Mouse (Mus musculus) 416B (cell line): Measurements from ENCODE around the gene Nlrp4c.
"Not testable (repeated sequence)": the region's sequence is repeated elsewhere in the genome, so short reads cannot be mapped to it uniquely, and the experiment has no call there.

Source experiments
- DNase-seq: peaks from one replicate; pipeline ENCODE4 v3.0.0; 2011; ENCODE audit warnings: low read depth

Nlrp4c gene

GRCm38 (mm10) chr7:6044861-6045260 is at the start of gene Nlrp4c:
Gene Nlrp4c (plus strand): TSS chr7:6045161.
- DNase-seq, result peak; percentile 1

- DNase-seq, result no peak
These were observed 34.1 kb upstream of the Nlrp4c start, which contains the start of gene Vmn1r65 for GRCm38 (mm10) chr7:6010910-6011309. Gene Vmn1r65 (minus strand): TSS chr7:6011010.

- DNase-seq, result no peak
These were observed 74.5 kb downstream of the Nlrp4c start for GRCm38 (mm10) chr7:6119501-6119900.

GRCm38 (mm10) chr7:6120104-6120503 is 75.1 kb downstream of the Nlrp4c start:
- DNase-seq, result peak; percentile 53

DNA sequence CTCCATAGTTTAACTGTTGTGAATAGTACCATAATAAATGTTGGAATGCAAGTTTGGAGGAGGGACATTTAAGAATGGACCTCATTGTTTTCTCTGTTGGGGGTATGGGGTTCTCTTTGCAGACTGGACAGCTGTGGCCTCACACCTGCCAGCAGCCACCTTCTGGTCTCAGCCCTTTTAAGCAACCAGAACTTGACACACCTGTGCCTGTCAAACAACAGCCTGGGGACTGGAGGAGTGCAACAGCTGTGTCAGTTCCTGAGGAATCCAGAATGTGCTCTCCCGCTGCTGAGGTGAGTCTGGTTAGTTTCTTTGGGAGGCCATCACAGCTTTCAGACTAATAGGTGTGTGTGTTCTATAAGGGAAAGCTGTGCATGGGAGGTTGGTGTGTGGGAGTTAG is 76.2 kb downstream of the Nlrp4c start:
- not testable (repeated sequence) for DNase-seq

- peak; percentile 91 for DNase-seq
These were observed 81.9 kb downstream of the Nlrp4c start for GRCm38 (mm10) chr7:6126690-6127448.

GRCm38 (mm10) chr7:6130346-6130745 is 85.4 kb downstream of the Nlrp4c start:
- no peak for DNase-seq

- DNase-seq, result no peak
These were observed 87.7 kb downstream of the Nlrp4c start for GRCm38 (mm10) chr7:6132646-6133045.

GRCm38 (mm10) chr7:6136497-6136896 is 91.5 kb downstream of the Nlrp4c start:
- peak; percentile 36 for DNase-seq

GRCm38 (mm10) chr7:6139295-6139694 is 94.3 kb downstream of the Nlrp4c start:
- DNase-seq, result no peak

DNA sequence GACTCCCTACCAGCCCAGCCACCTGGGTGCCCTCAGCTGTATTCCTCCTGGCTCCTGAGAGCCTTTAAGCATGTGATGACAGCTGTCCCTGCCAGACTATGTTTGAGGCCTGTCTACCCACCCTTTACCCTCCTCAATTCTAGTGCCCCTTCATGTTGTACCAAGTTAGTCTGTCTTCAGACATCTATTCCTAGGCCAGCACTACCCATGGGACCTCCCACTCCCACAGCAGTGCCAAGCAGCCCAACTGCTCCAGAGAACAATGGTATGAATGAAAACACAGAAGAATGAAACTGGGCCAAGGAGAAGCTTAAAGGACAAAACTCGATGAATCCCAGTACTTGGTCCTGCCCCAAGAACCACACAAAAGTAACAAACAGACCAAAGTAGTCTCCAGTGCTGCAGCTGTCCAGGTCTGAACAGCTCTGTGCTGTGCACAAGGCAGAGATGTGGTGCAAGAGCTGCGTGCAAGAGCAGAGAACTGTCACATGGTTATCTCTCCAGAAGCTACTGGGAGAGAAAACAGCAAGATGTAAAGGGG is 99.1 kb downstream of the Nlrp4c start:
- peak; percentile 40 for DNase-seq

DNA sequence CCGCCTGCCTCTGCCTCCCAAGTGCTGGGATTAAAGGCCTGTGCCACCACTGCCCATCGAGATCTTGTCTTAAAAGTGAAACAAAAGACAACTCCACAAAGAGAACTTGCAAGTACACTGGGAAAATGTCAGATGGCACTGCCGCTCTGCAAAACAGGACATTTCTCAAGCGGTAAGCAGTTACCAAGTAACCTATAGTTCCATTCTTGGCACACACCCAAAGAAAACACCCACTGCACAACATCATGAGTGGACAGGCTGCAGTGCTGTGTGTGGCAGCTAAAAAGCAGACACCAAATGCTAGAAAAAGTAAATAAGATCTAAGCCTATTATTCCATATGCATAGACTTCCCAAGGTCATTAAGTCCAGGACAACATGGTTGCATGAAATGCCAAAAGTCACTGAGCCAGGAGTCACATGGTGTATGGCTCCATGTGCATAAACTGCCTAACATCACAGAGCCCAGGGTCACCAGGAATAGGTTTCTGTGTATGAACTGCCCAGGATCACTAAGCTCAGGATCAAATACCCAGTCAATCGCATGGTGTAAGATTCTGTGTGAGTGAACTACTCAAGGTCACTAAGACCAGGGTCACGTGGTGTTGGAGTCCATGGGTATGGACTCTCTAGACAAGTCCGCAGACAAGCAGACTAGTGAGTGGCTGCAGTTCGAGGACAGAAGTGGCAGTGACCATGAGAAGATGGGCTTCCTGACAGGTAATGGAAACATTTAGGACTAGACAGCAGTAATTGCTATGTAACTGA is 100.6 kb downstream of the Nlrp4c start:
- peak; percentile 57 for DNase-seq

GRCm38 (mm10) chr7:6146194-6146981 is 101.4 kb downstream of the Nlrp4c start:
- DNase-seq, result peak; percentile 45

DNA sequence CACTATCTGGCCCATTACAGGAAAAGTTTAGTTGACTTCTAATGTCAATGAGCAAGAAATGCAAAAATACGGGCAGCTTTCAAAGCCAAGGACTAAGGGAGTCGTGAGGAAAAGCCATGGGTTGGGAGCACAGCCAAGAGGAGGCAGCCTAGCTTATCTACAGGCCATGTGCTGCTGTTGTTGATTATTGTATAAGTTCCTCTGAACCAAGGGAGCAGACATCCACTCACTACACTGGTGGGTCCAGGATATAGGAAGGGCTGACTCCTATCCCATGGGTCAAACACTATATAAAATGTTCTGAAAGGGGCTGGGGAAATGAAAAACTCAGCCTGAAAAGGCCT is 102.0 kb downstream of the Nlrp4c start:
- no peak for DNase-seq

DNA sequence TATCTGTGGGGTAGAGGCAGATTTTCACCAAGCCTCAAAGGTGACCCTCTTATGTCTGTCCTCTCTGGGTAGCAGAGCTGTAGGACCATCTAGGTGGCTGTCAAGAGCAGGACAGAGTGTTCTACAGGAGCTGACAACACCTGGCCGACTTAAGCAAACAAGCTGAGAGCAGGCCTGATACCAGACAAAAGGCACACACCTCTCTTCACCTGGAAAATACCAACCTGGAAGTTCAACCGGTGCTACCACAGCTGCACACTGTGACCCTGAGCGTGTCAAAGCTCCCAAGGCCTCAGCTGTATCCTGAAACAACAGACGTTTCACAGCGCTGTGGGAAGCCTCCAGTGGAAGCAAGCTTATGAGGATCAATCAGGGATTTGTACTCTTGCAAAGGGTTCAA is 102.7 kb downstream of the Nlrp4c start:
- no peak for DNase-seq

DNA sequence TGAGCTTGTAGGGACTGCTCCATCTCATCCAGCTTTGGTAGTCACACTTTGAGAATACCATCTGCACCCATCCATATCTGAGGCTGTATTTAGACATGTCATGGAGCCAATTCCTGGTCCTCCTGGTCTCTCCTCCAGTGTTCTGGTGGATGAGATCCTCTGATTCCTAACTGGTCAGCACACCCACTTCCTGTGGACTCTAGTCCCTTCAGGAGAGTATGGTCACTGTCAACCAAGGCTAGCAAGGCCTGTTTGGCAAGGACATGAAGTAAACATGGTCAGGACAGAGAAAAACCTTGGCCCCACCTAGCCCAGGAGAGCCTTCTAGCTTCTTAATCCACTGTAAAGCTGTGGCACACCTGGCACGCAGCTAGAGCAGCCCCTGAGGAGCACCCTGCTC is 106.3 kb downstream of the Nlrp4c start:
- no peak for DNase-seq

GRCm38 (mm10) chr7:6152036-6152435 is 107.1 kb downstream of the Nlrp4c start:
- DNase-seq, result no peak

DNA sequence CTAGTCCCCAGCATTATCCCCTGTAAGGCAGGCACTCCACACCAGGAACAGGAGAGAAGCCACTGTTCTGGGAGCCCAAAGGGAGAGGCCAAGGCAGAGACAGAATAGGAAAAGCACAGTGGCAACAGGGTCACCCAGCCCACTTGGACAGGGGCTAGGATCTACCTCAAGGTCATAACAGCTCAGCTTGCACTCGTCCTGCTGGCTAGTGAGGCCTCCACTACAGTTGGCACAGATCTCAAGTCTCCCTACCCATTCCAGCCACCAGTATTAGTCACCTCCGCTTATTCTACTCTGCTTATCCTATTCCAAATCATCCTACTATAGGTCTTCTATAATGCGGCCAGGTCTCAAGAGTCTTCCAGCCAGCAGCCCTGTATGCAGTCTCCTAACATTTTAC is 108.2 kb downstream of the Nlrp4c start:
- peak; percentile 56 for DNase-seq

GRCm38 (mm10) chr7:6154164-6154563 is 109.2 kb downstream of the Nlrp4c start:
- DNase-seq, result peak; percentile 42
